Mouse (Mus musculus): ENCODE results near the gene Tnfrsf1b.

Tnfrsf1b gene

GRCm38 (mm10) chr4:145257751-145258434 lies 11.2 kb upstream of the Tnfrsf1b start:
- DNase-seq (ENCODE audit: extremely low spot score) = no peak

GRCm38 (mm10) chr4:145256144-145256543 lies 9.5 kb upstream of the Tnfrsf1b start:
- DNase-seq (ENCODE audit: extremely low spot score) = no peak

DNA sequence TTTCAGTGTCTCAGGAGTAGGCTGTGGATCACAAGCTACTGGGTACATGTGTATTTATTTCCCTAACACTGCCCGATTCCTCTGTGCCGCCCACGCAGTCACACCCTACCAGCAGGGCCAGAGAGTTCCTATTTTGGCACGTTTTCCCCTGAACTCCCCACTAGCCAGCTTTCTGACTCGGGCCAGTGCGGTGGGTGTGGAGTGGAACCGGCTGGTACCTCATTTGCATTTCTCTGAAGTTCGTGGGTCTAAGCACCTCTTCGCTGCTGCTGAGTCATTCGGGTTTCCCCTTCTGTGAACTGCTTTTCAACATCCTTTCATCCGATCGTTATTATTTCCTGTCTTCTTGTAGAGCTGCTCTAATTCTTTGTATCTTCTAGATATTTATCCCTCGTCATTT lies 7.7 kb upstream of the Tnfrsf1b start:
- DNase-seq (ENCODE audit: extremely low spot score) = no peak

DNA sequence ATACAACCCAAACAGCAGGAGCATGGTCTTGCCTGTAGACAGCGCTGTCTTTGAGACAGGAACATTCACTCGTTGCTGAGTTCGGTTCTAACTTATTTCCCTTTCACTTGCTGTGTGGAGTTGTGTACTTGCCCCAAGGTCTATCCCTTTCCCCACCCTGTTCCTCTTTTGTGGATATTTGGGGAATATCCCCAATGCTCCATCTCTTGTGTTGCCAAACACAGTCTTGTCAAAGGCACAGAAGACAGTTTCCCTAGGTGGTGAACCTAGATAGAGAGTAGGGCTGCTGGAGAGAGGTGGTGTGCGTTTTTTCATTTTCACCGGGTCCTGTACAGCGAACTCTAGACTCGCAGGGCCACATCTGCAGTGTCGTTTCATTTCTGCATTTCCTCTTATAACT lies 5.9 kb upstream of the Tnfrsf1b start:
- DNase-seq (ENCODE audit: extremely low spot score) = no peak

DNA sequence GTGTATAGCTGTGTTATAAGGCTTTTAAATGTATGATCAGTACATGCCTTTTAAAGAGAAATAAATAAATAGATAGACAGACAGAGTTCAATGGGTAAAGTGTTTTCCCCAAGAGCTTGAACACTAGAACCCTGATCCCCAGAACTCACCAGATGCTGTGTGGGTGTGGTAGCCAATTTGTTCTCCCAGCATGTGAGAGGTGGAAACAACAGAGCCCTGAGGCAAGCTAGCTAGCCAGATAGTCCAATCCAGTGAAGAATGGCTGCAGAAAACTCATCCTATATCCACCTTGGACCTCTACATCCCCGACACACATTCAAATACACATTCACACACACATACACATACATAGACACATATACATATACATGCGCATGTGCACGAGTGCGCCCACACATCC lies 4.9 kb upstream of the Tnfrsf1b start:
- no peak for DNase-seq (ENCODE audit: extremely low spot score)

GRCm38 (mm10) chr4:145250002-145250401 lies 3.3 kb upstream of the Tnfrsf1b start:
- no peak for DNase-seq (ENCODE audit: extremely low spot score)

DNA sequence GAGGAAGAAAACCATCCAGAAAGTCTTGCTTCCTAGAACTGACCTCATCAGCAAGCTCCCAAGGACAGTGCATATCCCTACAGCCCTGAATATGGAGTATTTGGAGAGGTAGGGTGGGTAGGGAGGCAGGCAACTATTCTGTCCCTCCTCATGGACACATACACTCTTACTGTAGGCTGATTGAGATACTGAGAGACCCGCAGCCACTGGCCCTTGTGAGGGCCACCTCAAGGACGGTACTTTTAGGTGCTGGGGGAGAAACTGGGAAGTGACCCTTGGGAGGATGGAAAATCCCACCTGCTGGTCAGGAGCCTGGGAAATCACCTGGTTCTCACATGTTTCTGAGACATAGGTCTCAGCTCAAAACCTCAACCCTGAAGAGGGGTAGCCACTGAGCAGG lies 886 bp upstream of the Tnfrsf1b start:
- no peak for DNase-seq (ENCODE audit: extremely low spot score)

GRCm38 (mm10) chr4:145245581-145245980 lies 1.1 kb downstream of the Tnfrsf1b start:
- no peak for DNase-seq (ENCODE audit: extremely low spot score)

GRCm38 (mm10) chr4:145244676-145245075 lies 2.0 kb downstream of the Tnfrsf1b start:
- no peak for DNase-seq (ENCODE audit: extremely low spot score)

DNA sequence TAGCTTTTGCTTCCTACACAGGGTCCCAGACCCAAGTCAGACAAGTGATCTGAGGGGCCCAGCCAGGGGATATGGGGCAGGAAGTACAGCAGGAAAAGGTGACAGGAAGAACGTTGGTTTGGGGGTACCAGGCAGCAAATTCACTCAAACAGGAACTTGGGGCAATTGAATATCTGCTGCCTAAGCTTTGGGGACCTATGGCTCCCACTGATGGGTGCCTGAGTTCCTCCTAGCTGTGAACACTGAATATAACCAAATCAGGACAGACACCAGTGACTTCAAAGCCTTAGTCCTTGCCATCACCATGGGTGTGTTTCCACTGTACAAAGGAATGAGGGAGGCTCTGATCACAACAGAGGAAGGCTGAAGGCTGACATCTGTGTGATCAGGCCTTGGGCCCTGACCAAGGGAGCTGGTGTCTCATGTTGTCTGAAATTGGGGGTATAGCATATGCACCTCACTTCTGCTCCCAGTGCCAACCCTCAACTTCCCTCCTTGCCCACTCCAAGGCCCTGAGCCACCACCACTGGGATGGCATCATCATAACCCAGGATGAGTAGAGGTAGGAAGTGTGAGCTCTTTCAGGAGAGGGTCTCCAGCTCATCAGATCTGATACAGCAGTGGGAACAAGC lies 3.8 kb downstream of the Tnfrsf1b start:
- no peak for DNase-seq (ENCODE audit: extremely low spot score)

DNA sequence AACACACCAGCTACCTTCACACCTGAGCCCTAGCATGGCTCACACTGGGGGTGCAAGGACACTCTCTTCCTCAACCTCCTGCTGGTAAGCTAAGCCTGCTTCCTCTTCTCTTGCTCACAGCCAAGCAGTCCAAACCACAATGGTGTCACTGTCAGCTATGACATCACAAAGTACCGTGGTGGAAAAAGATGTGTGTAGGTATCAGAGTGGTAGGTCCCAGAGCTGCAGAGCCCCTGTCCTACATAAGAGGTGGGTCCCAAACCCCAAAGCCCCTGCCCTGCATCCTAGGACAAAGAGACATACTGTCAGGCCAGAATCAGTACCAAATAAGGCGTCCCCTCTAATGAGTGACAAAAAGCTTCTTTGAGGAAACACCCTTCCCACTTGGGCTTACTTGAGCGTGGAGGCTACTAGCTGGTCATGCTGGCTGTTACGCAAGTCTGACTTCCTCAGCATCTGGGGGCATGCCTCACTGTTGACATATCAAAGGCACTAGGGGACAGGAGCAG lies 5.9 kb downstream of the Tnfrsf1b start:
- no peak for DNase-seq (ENCODE audit: extremely low spot score)

DNA sequence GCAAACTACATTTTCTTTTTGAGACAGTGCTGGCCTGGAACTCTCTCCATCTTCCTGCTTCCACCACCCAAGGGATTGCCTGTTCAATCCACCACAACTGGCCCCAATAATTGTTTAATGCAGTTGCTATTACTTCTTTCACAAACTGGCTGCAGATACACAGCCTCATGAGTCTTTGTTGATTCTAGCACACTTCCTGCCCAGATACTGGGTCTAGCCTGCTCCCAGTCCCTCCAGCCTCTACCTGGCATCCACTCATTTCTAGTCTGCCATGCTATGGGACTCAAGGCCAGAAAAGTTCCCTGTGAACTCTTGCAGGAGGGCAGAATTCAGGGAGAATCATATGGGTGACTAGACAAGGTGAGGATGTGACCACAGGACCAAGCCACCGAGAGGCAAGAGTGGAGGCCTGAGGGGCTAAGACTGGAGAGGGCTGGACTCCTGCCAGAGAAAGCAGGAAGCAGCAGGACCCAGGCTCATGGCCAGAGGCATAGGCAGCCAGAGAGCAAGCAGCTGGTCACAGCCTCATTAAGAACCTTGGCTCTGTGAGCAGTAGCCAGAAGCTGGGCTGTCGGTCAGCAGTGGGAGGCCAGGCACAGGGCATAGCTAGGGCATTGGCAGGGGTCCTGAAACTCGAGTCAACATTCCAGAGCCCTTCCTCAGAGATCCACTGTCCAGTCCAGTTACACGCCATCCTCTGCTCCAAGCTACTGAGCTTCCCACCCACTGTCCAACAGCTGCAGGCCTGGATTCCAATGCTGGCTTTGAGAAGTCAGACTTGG lies 7.4 kb downstream of the Tnfrsf1b start:
- no peak for DNase-seq (ENCODE audit: extremely low spot score)

GRCm38 (mm10) chr4:145236027-145236426 lies 10.6 kb downstream of the Tnfrsf1b start:
- DNase-seq (ENCODE audit: extremely low spot score) = no peak

- no peak for DNase-seq (ENCODE audit: extremely low spot score)
Measured at GRCm38 (mm10) chr4:145233487-145234228, 13.0 kb downstream of the Tnfrsf1b start.

- no peak for DNase-seq (ENCODE audit: extremely low spot score)
Measured at GRCm38 (mm10) chr4:145231732-145232131, 14.9 kb downstream of the Tnfrsf1b start.

- no peak for DNase-seq (ENCODE audit: extremely low spot score)
Measured at GRCm38 (mm10) chr4:145230647-145231046, 16.0 kb downstream of the Tnfrsf1b start.

DNA sequence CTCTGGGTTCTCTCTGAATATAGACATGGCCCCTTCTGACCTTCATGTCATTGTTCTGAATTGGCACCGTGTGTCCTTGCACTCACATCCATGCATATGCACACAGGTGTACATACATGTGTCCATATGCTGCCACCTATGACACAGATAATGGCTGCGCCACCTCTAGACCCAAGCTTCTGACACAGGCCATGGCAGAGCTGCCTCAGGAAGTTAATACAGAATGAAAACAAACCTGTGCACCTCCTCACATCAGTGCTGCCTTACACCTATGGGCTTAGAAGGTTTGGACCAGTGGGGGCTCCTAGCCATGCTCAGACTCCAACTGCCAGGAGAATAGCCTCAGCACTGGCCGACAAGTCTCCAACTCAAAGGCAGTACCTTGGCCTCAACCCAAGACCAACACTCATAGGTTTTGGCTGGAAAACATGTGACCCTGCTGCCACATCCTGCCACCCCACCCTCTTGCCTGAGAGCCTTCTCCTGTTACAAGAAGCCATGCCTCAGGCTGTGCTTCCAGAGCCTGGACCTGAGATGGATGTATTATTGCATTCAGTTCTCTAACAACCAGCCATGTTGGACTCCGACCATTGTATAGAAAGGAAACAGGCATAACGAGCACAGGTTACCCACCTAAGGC lies 17.0 kb downstream of the Tnfrsf1b start:
- DNase-seq (ENCODE audit: extremely low spot score) = no peak

DNA sequence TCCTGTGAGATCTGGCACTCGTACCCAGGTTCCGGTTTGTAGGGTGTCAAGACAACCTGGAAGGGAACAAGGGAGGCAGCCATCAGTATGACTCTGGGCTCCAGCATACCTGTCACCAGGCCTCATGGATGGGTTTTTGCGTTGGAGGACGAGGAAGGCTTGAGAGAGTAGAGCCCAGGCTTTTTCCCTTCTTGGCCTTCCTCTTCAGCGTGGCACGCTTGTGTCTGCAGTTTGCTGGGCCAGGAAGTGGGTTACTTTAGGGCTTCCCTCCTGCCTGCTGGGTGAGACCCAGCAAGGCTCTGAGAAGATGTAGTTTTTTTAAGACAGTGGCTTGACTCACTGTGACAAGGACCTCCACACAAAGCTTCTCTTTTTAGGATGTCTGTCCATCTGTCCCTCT lies 17.6 kb downstream of the Tnfrsf1b start:
- DNase-seq (ENCODE audit: extremely low spot score) = no peak

DNA sequence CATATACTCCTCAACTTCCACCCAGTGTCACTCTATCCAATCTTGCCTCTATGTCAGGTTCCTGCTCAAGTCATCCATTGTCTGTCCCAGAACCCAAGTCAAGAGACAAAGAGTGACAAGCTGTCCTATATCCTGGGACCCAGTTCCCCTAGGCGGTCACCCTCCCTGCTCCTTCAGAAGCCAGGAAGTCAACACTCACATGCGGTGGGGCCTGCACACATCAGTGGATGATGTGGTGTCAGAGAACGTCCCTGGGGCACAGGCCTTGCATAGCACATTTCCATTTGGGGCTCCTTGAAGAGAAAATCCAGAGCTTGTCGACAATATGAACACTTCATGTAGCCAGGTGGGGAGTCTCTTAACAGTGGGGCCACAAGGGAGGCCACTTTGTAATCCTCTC lies 22.1 kb downstream of the Tnfrsf1b start:
- DNase-seq (ENCODE audit: extremely low spot score) = no peak

DNA sequence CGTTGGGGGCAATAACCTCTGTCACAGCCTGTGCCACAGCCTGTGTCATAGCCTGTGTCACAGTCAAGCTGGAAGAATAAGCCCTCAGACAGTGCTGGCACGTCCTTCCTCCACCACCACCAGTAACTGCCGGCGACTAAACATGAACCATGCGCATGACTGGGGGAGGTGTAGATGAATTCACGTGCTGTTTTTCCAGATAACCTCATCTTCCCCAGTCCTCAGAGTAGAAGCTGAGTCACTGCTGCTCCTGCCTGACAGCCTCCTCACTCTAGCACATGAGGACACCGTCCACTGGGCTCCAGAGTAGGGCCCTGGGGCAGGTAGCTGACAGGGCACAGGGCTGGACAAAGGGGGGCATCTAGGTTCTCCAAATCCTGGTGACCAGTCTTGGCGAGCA lies 24.6 kb downstream of the Tnfrsf1b start:
- no peak for DNase-seq (ENCODE audit: extremely low spot score)

DNA sequence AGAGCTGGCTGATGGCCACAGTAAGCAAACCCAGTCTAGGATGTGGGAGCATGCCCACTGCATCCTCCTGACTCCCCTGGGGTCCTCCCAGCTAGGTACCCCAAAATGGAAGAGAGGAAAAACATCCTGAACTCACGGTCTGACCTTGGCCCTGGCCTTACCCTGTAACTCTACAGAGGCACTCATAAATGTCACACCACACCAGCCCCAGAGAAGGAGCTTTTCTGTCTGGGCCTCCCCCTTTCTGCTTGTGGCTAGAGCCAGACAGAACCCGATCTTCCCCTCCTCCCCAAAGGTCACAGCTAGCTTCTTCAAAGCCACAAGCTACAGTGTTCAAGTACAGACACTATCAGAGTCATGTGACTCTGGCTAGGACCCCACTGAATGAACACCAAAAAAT lies 25.3 kb downstream of the Tnfrsf1b start:
- DNase-seq (ENCODE audit: extremely low spot score) = no peak

DNA sequence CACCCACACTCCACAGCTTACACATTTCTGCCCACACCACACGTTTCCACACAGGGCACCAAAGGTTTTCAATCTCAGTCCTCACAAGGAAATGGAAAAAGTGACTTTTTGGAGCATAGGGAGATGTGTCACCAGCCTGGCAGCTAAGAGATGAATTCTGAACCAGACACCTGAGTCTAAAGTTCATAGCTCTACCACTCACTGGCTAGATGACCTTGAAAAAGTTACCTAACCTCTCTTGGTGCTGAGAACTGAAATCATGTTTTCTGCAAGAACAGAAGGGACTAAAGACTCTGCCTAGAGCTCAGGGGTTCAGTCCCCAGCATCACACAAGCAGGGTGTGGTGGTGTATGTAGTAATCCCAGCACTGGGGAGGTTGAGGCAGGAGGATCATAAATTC lies 26.7 kb downstream of the Tnfrsf1b start:
- no peak for DNase-seq (ENCODE audit: extremely low spot score)
